Mouse (Mus musculus) kidney, adult 18-20 months (tissue): ENCODE measurements around the gene Rnf7.

Experiments
- DNase-seq: peaks from one replicate; pipeline ENCODE4 v3.0.0; 2021

The Rnf7 gene

GRCm38 (mm10) chr9:96469556-96470265 lies 8.8 kb downstream of the Rnf7 start:
- DNase-seq: no peak

DNA sequence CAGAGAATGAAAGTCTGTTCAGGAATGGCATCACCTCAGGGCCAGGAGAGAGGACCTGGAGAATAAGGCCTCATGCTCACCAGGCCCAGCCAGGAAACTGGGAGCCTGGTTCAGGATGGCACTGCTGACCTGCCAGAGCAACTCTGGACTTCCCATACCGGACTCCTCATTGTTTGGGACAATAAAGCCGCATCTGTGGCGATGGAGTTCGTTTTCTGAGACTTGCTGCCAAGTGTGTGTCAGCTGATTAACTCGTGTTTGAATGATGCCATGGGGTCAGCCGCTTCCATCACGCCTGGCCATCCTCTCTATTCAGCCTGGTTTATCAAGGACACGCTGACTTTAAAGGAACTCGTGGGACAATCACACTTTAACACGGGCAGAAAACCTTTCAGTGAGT lies 14.8 kb downstream of the Rnf7 start:
- DNase-seq: no peak

GRCm38 (mm10) chr9:96461607-96462006 lies 16.9 kb downstream of the Rnf7 start:
- DNase-seq: no peak

DNA sequence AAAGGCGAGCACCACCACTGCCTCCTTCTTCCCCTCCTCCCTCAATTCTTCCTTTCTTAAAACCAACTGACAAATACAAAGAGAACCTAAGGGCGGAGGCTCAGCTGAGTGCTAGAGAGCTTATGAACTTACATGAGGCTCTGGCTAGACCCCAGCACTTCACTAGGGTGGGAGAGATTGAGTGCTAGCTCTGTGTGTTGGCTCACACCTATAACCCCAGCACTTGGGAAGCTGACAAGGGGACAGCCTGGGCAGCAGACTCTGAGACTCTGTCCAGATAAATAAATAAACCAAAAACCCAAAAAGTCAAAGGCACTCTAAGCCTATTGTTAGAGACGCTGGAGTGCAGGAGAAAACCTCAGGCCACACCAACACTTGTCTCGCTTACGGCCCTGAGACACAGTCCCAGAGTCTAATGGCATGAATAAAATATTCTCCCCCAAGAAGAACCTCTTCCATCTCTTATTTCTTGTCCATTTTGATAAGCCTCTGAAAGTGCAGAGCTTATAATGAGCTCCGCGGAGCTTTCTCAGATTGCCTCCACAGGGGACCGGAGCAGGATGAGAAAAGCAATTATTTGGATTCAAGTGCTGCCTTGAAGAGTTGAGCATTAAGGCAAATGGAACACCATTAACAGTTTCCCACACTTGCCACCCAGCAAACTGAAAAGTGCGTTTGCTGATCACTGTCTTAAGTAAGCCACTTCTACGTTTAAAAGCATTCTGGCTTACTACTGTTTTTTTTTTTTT lies 18.2 kb downstream of the Rnf7 start:
- no peak for DNase-seq

DNA sequence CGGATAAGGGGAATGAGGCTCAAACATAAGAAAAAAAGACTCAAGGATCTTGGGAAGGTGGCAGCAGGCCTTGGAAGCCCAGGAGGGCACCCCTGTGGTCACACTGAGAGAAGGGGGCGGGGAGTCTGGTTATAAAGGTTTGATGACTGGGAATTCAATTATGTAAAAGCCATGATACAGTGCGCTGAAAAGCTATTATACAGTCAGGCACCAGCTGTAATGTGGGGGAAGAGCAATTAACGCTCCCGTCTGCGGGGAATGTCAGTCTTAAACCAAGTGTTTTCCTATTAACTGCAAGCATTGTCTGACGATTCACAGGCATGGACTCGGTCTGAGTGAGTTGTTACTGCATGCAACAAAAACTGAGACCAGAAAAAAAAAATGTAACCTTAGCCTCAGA lies 22.9 kb downstream of the Rnf7 start:
- DNase-seq: no peak

DNA sequence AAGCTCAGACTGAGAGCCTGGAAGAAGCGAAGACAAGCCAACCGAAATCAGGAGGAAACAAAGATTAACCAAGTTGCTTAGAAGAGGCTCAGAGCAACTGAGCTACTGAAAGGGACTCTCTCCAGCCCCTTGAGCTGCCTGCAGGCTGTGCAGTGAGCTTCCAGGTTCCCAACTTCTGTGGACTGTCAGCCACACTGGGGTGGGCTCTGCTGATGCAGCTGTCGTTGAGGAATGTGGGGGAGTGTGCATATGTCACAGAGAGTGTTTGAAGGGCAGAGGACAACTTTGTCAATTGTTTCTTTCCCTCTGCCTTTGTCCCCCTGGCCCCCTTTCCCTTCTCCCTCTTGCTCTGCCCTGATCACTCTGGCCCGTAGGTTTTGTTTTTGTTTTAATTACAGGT lies 25.5 kb downstream of the Rnf7 start:
- no peak for DNase-seq

GRCm38 (mm10) chr9:96450900-96451720 lies 27.4 kb downstream of the Rnf7 start:
- DNase-seq: no peak

- DNase-seq: no peak
These were observed 29.0 kb downstream of the Rnf7 start for GRCm38 (mm10) chr9:96449514-96449913.

GRCm38 (mm10) chr9:96445351-96445750 lies 33.1 kb downstream of the Rnf7 start:
- no peak for DNase-seq

DNA sequence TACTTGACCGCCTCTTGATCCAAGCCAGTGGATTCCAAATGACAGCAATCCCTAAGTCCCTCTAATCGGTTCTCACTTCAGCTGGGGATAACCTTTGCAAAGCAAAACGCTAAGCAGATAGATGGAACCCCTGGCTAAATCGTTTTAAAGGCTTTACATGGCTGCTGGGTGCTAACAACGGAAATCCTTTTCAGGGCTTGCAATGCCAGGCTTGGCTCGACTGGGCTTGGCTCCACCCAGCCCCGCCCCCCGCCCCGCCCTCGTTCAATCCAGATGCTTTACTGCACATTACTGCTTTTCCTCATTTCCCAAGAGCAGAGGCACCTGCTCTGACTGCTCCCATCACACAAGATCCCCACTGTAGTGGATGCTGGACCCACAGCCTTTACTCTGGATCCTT lies 36.4 kb downstream of the Rnf7 start:
- DNase-seq: no peak

- no peak for DNase-seq
These were observed 40.1 kb downstream of the Rnf7 start for GRCm38 (mm10) chr9:96438334-96438871.

- peak; percentile 59 for DNase-seq
These were observed 40.6 kb downstream of the Rnf7 start for GRCm38 (mm10) chr9:96437805-96438333.

GRCm38 (mm10) chr9:96436901-96437804 lies 41.3 kb downstream of the Rnf7 start:
- DNase-seq: no peak

GRCm38 (mm10) chr9:96432575-96432974 lies 45.9 kb downstream of the Rnf7 start:
- no peak for DNase-seq

DNA sequence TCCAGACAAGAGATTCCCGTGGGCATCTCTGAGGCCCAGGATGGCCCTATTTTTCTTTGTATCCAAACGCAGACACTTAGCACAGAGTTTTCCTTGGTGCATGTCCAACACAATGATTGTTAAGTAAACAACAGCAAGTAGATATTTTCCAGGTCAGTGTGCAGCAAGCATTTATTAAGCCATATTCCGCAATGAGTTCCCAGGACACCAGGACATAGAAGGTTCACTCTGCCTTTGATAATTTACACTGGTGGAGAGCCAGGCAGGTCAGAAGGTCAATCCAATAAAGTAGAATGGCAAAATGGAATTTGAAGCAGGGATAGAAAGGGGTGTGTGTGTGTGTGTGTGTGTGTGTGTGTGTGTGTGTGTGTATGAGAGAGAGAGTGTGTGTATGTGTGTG lies 47.4 kb downstream of the Rnf7 start:
- DNase-seq: no peak

- DNase-seq: peak; percentile 27
These were observed 50.0 kb downstream of the Rnf7 start for GRCm38 (mm10) chr9:96428336-96429046.

GRCm38 (mm10) chr9:96424027-96424426 lies 54.4 kb downstream of the Rnf7 start:
- peak; percentile 65 for DNase-seq
